Mouse (Mus musculus) megakaryocyte-erythroid progenitor cell, adult 5-6 weeks (primary cell): ENCODE results near the gene Rasl2-9. TPM values are rescaled to one million over a fixed set of nuclear protein-coding genes. Genes with fewer than 3 reads are reported as not detected.
"Not testable (repeated sequence)": the region's sequence is repeated elsewhere in the genome, so short reads cannot be mapped to it uniquely, and the experiment has no call there.

ENCODE experiments used
- ATAC-seq: replicated peaks from 2 replicates; pipeline ENCODE4 v1.8.0; 2016; ENCODE audit warnings: mild to moderate bottlenecking, inconsistent platforms; ENCODE audit not compliant: severe bottlenecking, poor library complexity, low FRiP score, low TSS enrichment
- total RNA-seq, 2 experiments: library from RNA; stranded (forward) in 1 of 2; stranded (reverse) in 1 of 2; fragments of 200-1000, 215-1000 nt in 1 of 2; fragments of >200 nt in 1 of 2; fragmentation: Nextera tagmentation in 1 of 2; gene quantifications; 2 replicates each; pipeline ENCODE4 v1.2.3; 2014 to 2017

Gene Rasl2-9
- total RNA-seq, 2 experiments from 2014 or later: not detected

DNA sequence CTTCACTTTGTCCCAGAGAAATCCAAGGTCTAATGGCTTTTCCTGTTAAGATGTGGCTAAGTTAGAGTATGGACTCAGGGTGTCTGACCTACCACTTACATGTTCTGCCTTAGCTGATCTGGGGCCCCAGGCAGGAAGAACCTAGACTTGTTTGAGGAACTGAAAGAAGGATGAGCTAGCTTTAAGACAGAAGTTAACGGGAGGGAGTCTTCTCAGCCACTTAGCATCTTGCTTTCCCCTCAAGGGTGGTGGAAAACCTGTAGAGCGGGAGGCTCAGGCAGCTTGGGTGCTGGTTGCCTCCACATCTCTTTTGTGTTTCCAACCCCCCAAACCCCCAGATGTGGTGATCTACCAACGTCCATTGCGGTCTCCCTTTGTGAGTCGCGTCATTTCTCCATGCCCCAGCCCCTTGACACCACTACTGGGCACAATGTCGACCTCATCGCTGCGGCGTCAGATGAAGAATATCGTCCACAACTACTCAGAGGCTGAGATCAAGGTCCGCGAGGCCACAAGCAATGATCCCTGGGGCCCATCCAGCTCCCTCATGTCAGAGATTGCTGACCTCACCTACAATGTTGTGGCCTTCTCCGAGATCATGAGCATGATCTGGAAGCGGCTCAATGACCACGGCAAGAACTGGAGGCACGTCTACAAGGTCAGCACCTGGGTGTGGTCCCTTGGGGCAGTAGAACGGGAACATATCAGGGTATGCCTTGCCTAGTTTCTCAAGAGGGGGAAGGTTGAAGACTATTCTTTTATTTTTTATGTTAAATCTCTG, 42.2 kb downstream of the Rasl2-9 start:
- ATAC-seq: no peak

DNA sequence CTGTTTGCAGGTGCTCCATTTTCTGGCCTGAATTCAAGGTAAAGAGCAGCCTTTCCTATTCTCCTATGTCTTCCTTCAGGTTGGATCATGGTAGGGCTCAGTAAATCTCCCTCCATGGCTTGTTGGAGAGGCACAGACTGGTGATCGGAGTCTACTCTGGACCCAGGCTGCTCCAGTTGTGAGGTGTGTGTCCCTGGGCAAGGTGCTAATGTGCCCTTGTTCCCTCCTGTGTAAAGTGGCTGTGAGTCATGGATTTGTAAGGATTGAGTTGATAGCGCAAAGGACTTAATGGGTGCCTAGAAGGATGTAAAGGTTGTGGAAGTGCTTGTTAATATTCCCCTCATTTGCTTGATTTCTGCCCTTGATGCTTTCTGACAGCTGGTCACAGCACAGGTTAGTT, 43.8 kb downstream of the Rasl2-9 start:
- ATAC-seq: no peak

DNA sequence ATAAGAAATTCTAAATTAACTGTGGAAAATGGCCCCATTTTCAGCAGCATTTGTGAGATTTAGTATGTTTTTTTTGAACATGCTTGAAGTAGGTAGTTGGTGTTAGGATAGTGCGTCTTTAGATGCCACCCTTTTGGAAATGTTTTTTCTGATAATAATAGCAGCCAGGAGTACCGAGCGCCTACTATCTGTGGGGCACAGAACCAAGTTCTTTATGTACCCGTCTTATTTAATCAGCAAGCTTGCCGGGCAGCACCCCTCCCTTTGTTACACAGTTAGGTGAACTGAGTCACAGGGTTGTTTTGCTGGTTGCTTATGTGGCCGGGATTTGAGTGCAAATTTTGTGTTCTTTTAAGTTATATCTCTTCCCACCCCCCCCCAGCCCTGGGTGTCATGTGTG, 44.5 kb downstream of the Rasl2-9 start:
- peak; percentile 70 for ATAC-seq

DNA sequence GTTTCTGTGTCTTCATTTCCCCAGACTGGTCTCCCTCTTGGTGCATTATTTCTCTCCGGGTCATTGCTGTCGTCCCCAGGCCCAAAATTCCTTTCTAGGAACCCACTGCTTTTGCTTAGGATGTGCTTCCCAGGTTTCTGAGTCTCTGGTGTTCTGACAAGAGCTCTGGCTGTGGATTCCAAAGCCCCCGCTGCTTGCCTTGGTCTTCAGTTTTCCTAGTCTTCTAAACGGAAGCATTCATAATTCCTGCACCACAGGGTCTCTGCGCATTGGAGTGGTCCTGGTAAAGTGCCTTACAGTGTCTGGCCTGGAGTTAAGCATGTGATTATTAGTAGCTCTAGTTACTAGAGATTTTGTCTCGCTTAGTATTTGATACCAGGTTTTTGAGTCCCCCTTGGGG, 44.9 kb downstream of the Rasl2-9 start:
- no peak for ATAC-seq

DNA sequence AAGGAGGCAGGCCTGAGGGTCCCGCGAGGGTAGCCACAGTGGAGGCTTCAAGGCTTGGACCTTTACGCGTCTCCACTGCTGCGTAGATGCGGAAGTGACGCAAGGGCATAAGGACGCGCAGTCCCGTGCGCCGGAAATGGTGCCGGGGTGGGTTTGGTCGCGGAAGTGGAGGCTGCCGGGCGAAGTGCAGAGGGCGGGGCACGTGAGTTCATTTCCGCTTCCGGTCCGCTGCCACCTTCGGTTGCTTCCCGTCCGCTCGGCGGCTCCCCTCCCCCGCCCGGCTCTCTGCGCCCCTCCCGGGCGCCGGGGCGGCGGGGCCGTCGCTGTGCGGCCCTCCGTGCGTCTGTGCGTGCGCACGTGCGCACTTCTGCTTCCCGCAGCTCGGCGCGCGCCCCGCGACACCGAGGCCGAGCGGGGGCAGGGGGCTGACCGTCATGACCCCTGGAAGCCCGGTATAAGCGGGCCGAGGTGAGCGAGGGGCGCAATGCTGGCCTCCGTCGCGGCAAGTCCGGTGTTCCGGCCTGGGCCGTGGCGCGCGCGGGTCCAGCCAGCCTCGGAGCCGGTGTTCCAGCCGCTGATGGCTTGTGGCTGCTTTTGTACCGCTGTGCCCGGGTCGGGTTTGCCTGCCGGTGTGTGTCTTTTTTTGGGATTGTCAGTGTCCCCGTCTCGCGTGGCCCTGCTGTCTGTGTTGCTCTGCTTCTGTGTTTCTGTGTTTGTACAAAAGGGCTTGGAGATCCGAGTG, 45.6 kb downstream of the Rasl2-9 start, which contains the start of gene Epn1:
Epn1 (plus strand) TSS at position 226 of the 742 bp plus-strand sequence.
- ATAC-seq: peak; percentile 89

DNA sequence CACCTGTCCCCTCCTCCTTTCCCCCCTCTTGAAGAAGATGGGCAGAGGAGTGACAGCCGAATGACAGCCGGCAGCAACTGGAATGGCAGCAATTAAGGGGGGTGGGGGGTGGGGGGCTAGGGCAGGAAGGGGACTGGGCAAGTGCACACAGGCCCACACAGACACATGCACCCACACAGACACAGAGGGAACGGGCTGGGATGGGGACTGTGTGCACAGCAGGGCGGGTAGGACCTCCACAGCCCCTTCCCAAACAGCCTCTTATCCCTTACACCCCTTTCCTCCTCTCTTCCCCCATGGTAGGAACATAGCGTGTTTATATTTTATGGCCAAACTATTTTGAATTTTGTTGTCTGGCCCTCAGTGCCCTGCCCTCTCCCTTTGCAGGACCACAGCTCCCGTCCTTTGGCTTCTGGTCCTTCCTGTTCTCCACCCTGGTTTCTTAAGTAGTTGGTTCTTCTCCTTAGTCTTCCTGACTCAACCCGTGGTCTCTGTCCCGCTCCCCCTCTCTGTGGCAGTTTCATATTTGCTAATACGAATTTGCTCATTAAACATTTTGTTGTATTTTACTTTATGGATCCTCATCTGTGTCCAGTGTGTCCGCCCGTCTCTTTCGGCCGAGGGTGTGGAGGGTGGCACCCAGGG, 46.3 kb downstream of the Rasl2-9 start:
- not testable (repeated sequence) for ATAC-seq

DNA sequence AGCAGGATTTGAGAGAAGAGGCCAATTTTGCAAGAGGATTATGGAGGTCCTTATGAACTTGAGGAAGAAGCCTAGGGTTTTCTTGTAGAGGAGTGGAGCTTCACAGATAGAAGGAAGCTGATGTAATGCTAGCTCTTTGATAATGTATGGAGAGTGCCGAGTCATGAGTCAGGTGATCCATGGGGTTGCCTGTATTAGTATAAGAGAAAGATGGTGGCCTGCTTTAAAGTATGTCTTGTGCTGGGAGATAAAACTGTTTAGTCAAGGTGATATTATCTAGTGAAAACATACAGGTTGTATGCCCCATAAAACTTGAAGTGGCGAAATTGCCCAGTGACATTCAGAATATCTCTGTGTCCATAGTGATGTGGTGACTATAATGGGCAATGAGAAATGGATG, 48.8 kb downstream of the Rasl2-9 start:
- no peak for ATAC-seq

DNA sequence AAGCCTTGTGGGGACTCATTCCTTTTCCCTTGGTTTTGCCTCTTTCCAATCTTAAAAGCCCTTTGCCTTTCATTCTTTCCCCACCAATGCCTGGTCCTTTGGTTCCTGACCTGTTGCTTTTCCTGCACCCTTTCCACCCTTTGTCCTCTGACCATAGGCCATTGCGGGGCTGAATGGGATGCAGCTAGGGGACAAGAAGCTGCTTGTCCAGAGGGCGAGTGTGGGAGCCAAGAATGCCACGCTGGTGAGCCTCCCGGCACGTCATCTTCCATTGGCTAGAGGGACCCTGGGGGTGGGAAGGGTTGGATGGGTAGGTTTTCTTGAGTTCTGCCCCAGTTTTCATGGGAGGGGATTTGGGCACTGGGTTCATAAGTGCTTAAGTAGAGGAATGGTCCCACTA, 50.8 kb downstream of the Rasl2-9 start:
- no peak for ATAC-seq

Other genes starting within 250 kb of the Rasl2-9 start
- 7.9 and 9.6 TPM in 2 replicates for gene Isoc2a, start 248.8 kb downstream of the Rasl2-9 start, total RNA-seq (2014; fragmentation: Nextera tagmentation)
- gene Isoc2a, start 248.8 kb downstream of the Rasl2-9 start, total RNA-seq (2017): 7.4 and 13.2 TPM in 2 replicates
- gene Gm36210, start 219.4 kb downstream of the Rasl2-9 start, total RNA-seq (2014; fragmentation: Nextera tagmentation): not detected in 2 replicates
- not detected in 2 replicates for gene Gm36210, start 219.4 kb downstream of the Rasl2-9 start, total RNA-seq (2017)
- gene Zfp628, start 210.7 kb downstream of the Rasl2-9 start, total RNA-seq (2014; fragmentation: Nextera tagmentation): 8.2 and 11.6 TPM in 2 replicates
- gene Zfp628, start 210.7 kb downstream of the Rasl2-9 start, total RNA-seq (2017): 1.1 and 1.2 TPM in 2 replicates
- 6.6 TPM in 1 of 2 replicates, not detected in the other for gene Nat14, start 203.9 kb downstream of the Rasl2-9 start, total RNA-seq (2014; fragmentation: Nextera tagmentation)
- 0.23 and 1.9 TPM in 2 replicates for gene Nat14, start 203.9 kb downstream of the Rasl2-9 start, total RNA-seq (2017)
- gene Ssc5d, start 200.2 kb downstream of the Rasl2-9 start, total RNA-seq (2014; fragmentation: Nextera tagmentation): not detected in 2 replicates
- not detected in 2 replicates for gene Ssc5d, start 200.2 kb downstream of the Rasl2-9 start, total RNA-seq (2017)
- 0.69 TPM in 1 of 2 replicates, not detected in the other for gene Sbk2, start 161.5 kb downstream of the Rasl2-9 start, total RNA-seq (2014; fragmentation: Nextera tagmentation)
- gene Sbk2, start 161.5 kb downstream of the Rasl2-9 start, total RNA-seq (2017): not detected in 2 replicates
- not detected in 2 replicates for gene Sbk3, start 154.8 kb downstream of the Rasl2-9 start, total RNA-seq (2014; fragmentation: Nextera tagmentation)
- gene Sbk3, start 154.8 kb downstream of the Rasl2-9 start, total RNA-seq (2017): not detected in 2 replicates
- gene Zfp579, start 129.8 kb downstream of the Rasl2-9 start, total RNA-seq (2014; fragmentation: Nextera tagmentation): 12.0 and 32.5 TPM in 2 replicates
- gene Zfp579, start 129.8 kb downstream of the Rasl2-9 start, total RNA-seq (2017): 0.76 and 2.2 TPM in 2 replicates
- 16.6 and 19.9 TPM in 2 replicates for gene Zfp524, start 111.5 kb downstream of the Rasl2-9 start, total RNA-seq (2014; fragmentation: Nextera tagmentation)
- 3.0 and 9.3 TPM in 2 replicates for gene Zfp524, start 111.5 kb downstream of the Rasl2-9 start, total RNA-seq (2017)
- gene Fiz1, start 111.3 kb downstream of the Rasl2-9 start, total RNA-seq (2014; fragmentation: Nextera tagmentation): 34.8 and 35.7 TPM in 2 replicates
- 19.8 and 32.7 TPM in 2 replicates for gene Fiz1, start 111.3 kb downstream of the Rasl2-9 start, total RNA-seq (2017)
- 2.6 TPM in 1 of 2 replicates, not detected in the other for gene Gm44973, start 110.5 kb downstream of the Rasl2-9 start, total RNA-seq (2014; fragmentation: Nextera tagmentation)
- gene Gm44973, start 110.5 kb downstream of the Rasl2-9 start, total RNA-seq (2017): not detected in 2 replicates
- 22.7 and 24.4 TPM in 2 replicates for gene Zfp865, start 105.6 kb downstream of the Rasl2-9 start, total RNA-seq (2014; fragmentation: Nextera tagmentation)
- gene Zfp865, start 105.6 kb downstream of the Rasl2-9 start, total RNA-seq (2017): 7.8 and 9.8 TPM in 2 replicates
- gene Ccdc106, start 105.4 kb downstream of the Rasl2-9 start, total RNA-seq (2014; fragmentation: Nextera tagmentation): not detected in 2 replicates
- 0.42 and 0.56 TPM in 2 replicates for gene Ccdc106, start 105.4 kb downstream of the Rasl2-9 start, total RNA-seq (2017)
- gene 4632433K11Rik, start 91.8 kb downstream of the Rasl2-9 start, total RNA-seq (2014; fragmentation: Nextera tagmentation): 1.3 and 2.0 TPM in 2 replicates
- gene 4632433K11Rik, start 91.8 kb downstream of the Rasl2-9 start, total RNA-seq (2017): 0.23 TPM in 1 of 2 replicates, not detected in the other
- gene Zfp784, start 87.5 kb downstream of the Rasl2-9 start, total RNA-seq (2014; fragmentation: Nextera tagmentation): 1.0 and 1.9 TPM in 2 replicates
- gene Zfp784, start 87.5 kb downstream of the Rasl2-9 start, total RNA-seq (2017): 0.09 and 2.9 TPM in 2 replicates
- gene Zfp580, start 74.4 kb downstream of the Rasl2-9 start, total RNA-seq (2014; fragmentation: Nextera tagmentation): 1.3 and 2.1 TPM in 2 replicates
- gene Zfp580, start 74.4 kb downstream of the Rasl2-9 start, total RNA-seq (2017): not detected in 2 replicates
- gene U2af2, start 63.8 kb downstream of the Rasl2-9 start, total RNA-seq (2014; fragmentation: Nextera tagmentation): 259 and 276 TPM in 2 replicates
- gene U2af2, start 63.8 kb downstream of the Rasl2-9 start, total RNA-seq (2017): 284 and 302 TPM in 2 replicates
- gene Epn1, start 45.7 kb downstream of the Rasl2-9 start, total RNA-seq (2014; fragmentation: Nextera tagmentation): 134 and 193 TPM in 2 replicates
- 51.1 and 62.6 TPM in 2 replicates for gene Epn1, start 45.7 kb downstream of the Rasl2-9 start, total RNA-seq (2017)
- gene Rfpl4, start 9.0 kb downstream of the Rasl2-9 start, total RNA-seq (2014; fragmentation: Nextera tagmentation): not detected in 2 replicates
- gene Rfpl4, start 9.0 kb downstream of the Rasl2-9 start, total RNA-seq (2017): not detected in 2 replicates
- gene Vmn1r55, start 23.7 kb upstream of the Rasl2-9 start, total RNA-seq (2014; fragmentation: Nextera tagmentation): not detected in 2 replicates
- not detected in 2 replicates for gene Vmn1r55, start 23.7 kb upstream of the Rasl2-9 start, total RNA-seq (2017)
- not detected in 2 replicates for gene Vmn1r56, start 70.8 kb upstream of the Rasl2-9 start, total RNA-seq (2014; fragmentation: Nextera tagmentation)
- gene Vmn1r56, start 70.8 kb upstream of the Rasl2-9 start, total RNA-seq (2017): not detected in 2 replicates
- not detected in 2 replicates for gene Vmn1r57, start 92.5 kb upstream of the Rasl2-9 start, total RNA-seq (2014; fragmentation: Nextera tagmentation)
- not detected in 2 replicates for gene Vmn1r57, start 92.5 kb upstream of the Rasl2-9 start, total RNA-seq (2017)
- gene Gm5065, start 224.6 kb upstream of the Rasl2-9 start, total RNA-seq (2014; fragmentation: Nextera tagmentation): not detected in 2 replicates
- gene Gm5065, start 224.6 kb upstream of the Rasl2-9 start, total RNA-seq (2017): not detected in 2 replicates
- gene Nlrp2, start 225.1 kb upstream of the Rasl2-9 start, total RNA-seq (2014; fragmentation: Nextera tagmentation): not detected in 2 replicates
- not detected in 2 replicates for gene Nlrp2, start 225.1 kb upstream of the Rasl2-9 start, total RNA-seq (2017)